Mouse (Mus musculus) testis, adult 2 months (tissue): ENCODE measurements around the gene Pacs1. TPM values are rescaled to one million over a fixed set of nuclear protein-coding genes. Genes with fewer than 3 reads are reported as not detected.

Experiments used
- H3K27ac ChIP-seq: fragments of 200-500 bp; 2 replicates; pipeline ENCODE4 v1.5.1; 2012; ENCODE audit warnings: low read depth, low read length; ENCODE audit not compliant: control insufficient read depth, insufficient read depth
- H3K27me3 ChIP-seq: fragments of 200-500 bp; 2 replicates; pipeline ENCODE4 v1.6.1; 2012; ENCODE audit warnings: mild to moderate bottlenecking, low read length, moderate library complexity; ENCODE audit not compliant: control insufficient read depth, insufficient read depth
- H3K36me3 ChIP-seq: fragments of 200-500 bp; 2 replicates; pipeline ENCODE4 v1.6.1; 2012; ENCODE audit warnings: mild to moderate bottlenecking, low read length; ENCODE audit not compliant: control insufficient read depth, insufficient read depth
- H3K4me1 ChIP-seq: fragments of 200-500 bp; 2 replicates; pipeline ENCODE4 v1.6.1; 2012; ENCODE audit warnings: low read length; ENCODE audit not compliant: control insufficient read depth, insufficient read depth
- H3K4me3 ChIP-seq: fragments of 200-500 bp; 2 replicates; pipeline ENCODE4 v1.5.1; 2012; ENCODE audit warnings: low read depth, mild to moderate bottlenecking, low read length, moderate library complexity, mixed read lengths; ENCODE audit not compliant: control insufficient read depth
- CTCF ChIP-seq: fragments of 200-500 bp; IDR thresholded peaks from 2 replicates; pipeline ENCODE4 v1.5.1; 2012; ENCODE audit warnings: low read depth, mild to moderate bottlenecking, inconsistent platforms, low read length, moderate library complexity; ENCODE audit not compliant: control insufficient read depth, insufficient read depth, insufficient replicate concordance
- POLR2A ChIP-seq: fragments of 200-500 bp; IDR thresholded peaks from 2 replicates; pipeline ENCODE4 v1.6.1; 2012; ENCODE audit warnings: low read depth, mild to moderate bottlenecking, inconsistent platforms, low read length, moderate library complexity; ENCODE audit not compliant: control insufficient read depth
- polyA plus RNA-seq: library from polyadenylated mRNA; depleted of rRNA; stranded (reverse); fragments of >200 nt; gene quantifications from 2 replicates; pipeline ENCODE4 v1.2.3, GENCODE M21; 2012

Pacs1 gene
- polyA plus RNA-seq, 1 experiment: 169 TPM

DNA sequence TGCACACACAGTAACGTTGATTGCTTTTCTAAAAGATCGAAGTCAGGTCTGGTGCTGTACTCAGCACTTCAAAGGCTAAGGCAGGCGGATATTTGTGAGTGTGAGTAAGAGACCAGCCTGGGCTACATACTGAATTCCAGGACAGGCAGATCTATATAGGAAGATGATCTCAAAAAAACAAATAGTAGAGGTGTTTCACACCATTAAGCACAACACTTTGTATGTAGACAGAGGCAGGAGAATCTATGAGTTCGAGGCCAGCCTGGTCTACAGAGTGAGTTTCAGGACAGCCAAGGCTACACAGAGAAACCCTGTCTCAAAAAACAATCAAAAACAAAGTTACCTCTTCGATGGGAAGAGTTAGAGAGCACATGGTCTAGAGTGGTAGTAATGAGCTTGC lies 2.8 kb upstream of the Pacs1 start:
- TF ChIP-seq CTCF (no peak), POLR2A (no peak)
- Histone ChIP-seq H3K27ac (no peak overlapping the region), H3K36me3 (peaks cover 5% of the 10 kb centered on the region), H3K27me3 (no peaks in the 10 kb centered on the region), H3K4me3 (no peak overlapping the region), H3K4me1 (peaks cover 12% of the 10 kb centered on the region)

DNA sequence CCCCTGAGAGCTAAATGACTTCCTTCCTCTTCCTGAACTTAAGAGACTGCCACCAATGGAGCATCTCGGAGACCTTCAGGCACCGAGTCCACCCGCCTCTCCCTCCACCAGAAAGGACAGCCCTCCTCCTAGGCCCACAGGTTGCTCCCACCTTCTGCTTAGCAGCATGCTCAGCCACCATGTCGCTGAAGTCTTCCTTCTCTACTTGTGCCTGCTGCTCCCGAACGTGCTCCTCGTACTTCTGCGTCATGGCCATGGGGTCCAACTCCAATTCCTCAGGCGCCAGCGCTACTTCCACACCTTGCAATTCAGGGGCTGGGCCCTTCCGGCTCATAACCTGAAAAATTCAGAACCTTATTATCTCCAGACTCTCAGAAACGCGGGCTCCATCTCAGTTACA lies 1.7 kb upstream of the Pacs1 start:
- no peak for TF ChIP-seq POLR2A
- no peak for TF ChIP-seq CTCF
- Histone ChIP-seq H3K27me3 (no peaks in the 10 kb centered on the region), H3K4me1 (peaks cover 12% of the 10 kb centered on the region), H3K27ac (no peak overlapping the region), H3K4me3 (no peak overlapping the region), H3K36me3 (peaks cover 5% of the 10 kb centered on the region)

DNA sequence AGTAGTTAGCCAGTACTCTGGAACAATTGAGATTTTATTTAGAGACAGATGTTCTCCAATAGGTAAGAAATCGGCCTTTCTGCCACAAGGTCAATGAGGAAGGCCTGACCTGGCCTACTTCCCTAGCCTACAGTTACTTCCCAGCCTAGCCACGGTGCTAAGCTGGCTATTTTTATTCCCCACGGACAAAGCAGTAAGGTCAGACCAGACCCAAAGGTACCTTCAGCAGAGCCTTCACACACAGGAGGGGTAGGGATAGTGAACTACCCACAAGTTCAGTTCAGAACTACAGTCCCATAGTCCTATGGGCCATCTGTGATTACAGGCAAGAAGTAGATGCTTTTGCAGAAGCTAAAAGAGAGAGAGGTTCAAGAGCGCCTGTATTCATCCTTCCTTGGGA lies 997 bp upstream of the Pacs1 start:
- Histone ChIP-seq H3K4me1 (peaks cover 12% of the 10 kb centered on the region), H3K27ac (no peak overlapping the region), H3K27me3 (no peaks in the 10 kb centered on the region), H3K4me3 (no peak overlapping the region), H3K36me3 (peaks cover 2% of the 10 kb centered on the region; the same call in 1 of the 2 replicates)
- TF ChIP-seq CTCF: no peak
- no peak for TF ChIP-seq POLR2A

DNA sequence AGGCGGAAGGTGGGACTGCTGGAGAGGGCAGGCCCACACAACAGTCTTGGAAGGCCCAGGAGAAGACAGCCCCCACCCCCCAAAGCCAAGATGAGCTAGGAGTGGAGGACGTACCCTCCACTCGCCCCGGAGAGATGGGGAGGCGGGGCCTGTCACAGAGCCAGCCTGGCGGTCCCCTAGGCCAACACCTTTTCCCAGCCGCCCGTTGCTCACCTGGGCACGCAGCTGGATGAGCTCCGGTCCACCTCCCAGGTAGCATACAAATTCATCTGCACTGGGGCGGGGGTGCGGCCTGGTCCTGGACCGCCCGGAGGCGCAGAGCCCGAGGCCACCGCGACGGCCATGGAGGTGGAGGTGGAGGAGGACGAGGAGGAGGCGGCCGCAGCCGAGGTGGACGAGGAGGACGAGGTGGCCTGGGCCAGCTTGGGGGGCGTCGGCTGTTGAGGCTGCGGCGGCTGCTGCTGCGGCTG lies 558 bp downstream of the Pacs1 start:
- peak overlapping the region; percentile 75 for H3K27ac ChIP-seq
- no peaks in the 10 kb centered on the region for H3K27me3 ChIP-seq
- peaks cover 12% of the 10 kb centered on the region for H3K4me1 ChIP-seq
- H3K36me3 ChIP-seq: peaks cover 2% of the 10 kb centered on the region; the same call in 1 of the 2 replicates
- peak overlapping the region; percentile 99 for H3K4me3 ChIP-seq
- TF ChIP-seq CTCF (no peak), POLR2A (no peak)

DNA sequence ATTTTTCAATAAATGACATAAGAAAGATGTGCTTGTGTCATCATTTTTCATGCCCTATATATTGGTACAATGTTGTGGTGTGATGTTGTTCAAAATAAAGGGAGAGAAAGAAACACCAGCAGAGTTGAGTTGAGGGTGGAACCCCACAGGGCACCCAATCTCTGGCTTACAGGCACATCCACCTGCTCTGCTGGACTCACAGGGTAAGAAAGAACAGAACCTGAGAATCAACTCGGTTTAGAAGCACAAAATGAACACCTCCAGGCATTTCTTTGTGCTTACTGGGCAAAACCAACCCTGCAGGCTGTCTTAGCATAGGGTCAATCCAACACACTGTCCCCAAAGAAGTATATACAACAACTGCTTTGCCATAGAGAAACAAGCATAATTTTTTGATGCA lies 1.5 kb downstream of the Pacs1 start:
- H3K4me3 ChIP-seq: peak overlapping the region; percentile 26; the same call in 1 of the 2 replicates

DNA sequence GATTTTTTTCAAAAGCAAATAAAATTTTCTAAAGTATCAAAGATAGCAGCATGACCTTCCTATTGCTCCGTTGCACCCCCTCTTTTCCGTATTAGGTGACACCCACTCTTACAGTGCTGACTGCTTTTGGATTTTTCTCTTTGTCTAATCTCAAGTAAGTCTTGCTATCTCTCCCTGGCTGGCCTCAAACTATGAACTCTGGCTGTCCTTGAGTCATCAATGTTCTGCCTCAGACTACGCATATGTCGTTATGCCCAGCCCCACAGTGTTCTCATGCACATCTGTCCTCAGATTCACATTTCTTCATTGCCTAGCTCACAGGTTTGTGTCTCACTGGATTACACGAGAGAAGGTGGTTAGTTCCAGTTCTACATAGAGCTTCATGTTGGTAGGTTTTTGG lies 3.5 kb downstream of the Pacs1 start:
- H3K27ac ChIP-seq: no peak overlapping the region
- TF ChIP-seq CTCF (no peak), POLR2A (no peak)
- H3K4me3 ChIP-seq: no peak overlapping the region
- peaks cover 12% of the 10 kb centered on the region for H3K4me1 ChIP-seq
- no peaks in the 10 kb centered on the region; the same call in 1 of the 2 replicates for H3K36me3 ChIP-seq
- no peaks in the 10 kb centered on the region for H3K27me3 ChIP-seq

More for the DNA sequence above, 1.5 kb downstream of the Pacs1 start:
- H3K36me3 ChIP-seq: peaks cover 1% of the 10 kb centered on the region; the same call in 1 of the 2 replicates
- H3K27ac ChIP-seq: no peak overlapping the region
- no peaks in the 10 kb centered on the region for H3K27me3 ChIP-seq
- peaks cover 12% of the 10 kb centered on the region for H3K4me1 ChIP-seq
- TF ChIP-seq CTCF (no peak), POLR2A (no peak)

DNA sequence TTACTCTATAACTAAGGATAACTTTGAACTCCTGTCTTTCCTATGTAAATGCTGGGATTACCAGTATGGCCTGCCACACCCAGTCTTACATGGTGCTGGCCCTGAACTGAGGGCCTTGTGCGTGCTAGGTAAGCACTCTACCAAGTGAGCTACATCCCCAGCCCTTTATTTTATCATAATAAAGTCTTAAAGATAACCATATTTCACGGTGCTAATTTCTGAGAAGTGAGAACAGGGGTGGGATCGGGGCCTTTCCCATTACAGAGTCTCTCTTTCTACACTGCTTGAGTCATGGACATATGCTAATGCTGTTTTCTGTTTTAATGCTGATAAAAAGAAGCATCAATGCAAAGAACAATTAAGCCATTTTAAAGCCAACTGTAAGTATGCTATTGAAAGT lies 4.0 kb downstream of the Pacs1 start:
- peaks cover 12% of the 10 kb centered on the region for H3K4me1 ChIP-seq
- TF ChIP-seq CTCF (no peak), POLR2A (no peak)
- H3K27ac ChIP-seq: no peak overlapping the region

More for the DNA sequence above, 4.0 kb downstream of the Pacs1 start:
- H3K27me3 ChIP-seq: no peaks in the 10 kb centered on the region
- no peak overlapping the region for H3K4me3 ChIP-seq
- no peaks in the 10 kb centered on the region; the same call in 1 of the 2 replicates for H3K36me3 ChIP-seq
